Mouse (Mus musculus) hindbrain, embryonic 11.5 days (tissue): ENCODE data around the gene Cmpk2. TPM values are rescaled to one million over a fixed set of nuclear protein-coding genes. Genes with fewer than 3 reads are reported as not detected.

Experiments used
- ATAC-seq: fragments of 200-750 bp; cut with Nextera tagmentation; 2 replicates; pipeline ENCODE4 v1.8.0; 2017; ENCODE audit warnings: mild to moderate bottlenecking, moderate TSS enrichment, moderate library complexity; ENCODE audit not compliant: low FRiP score
- DNase-seq: peaks from one replicate; pipeline ENCODE4 v3.0.0-alpha.2; 2015; ENCODE audit warnings: low spot score
- H3K27ac ChIP-seq: fragments of 300-500 bp; sonication (generic); 2 replicates; pipeline ENCODE4 v1.5.1; 2014; ENCODE audit warnings: mild to moderate bottlenecking, low read depth, low read length
- H3K27me3 ChIP-seq: fragments of 300-500 bp; sonication (generic); 2 replicates; pipeline ENCODE4 v1.6.1; 2014; ENCODE audit warnings: mild to moderate bottlenecking, low read length, moderate library complexity, mixed read lengths; ENCODE audit not compliant: control insufficient read depth, insufficient read depth
- H3K36me3 ChIP-seq: fragments of 300-500 bp; sonication (generic); 2 replicates; pipeline ENCODE4 v1.6.1; 2014; ENCODE audit warnings: mild to moderate bottlenecking, low read length, moderate library complexity, mixed read lengths; ENCODE audit not compliant: control insufficient read depth, insufficient read depth
- H3K4me1 ChIP-seq: fragments of 300-500 bp; sonication (generic); replicated peaks from 2 replicates; pipeline ENCODE4 v1.6.1; 2014; ENCODE audit warnings: low read length, mixed read lengths; ENCODE audit not compliant: control insufficient read depth, insufficient read depth
- H3K4me2 ChIP-seq: fragments of 300-500 bp; sonication (generic); replicated peaks from 2 replicates; pipeline ENCODE4 v1.6.1; 2014; ENCODE audit warnings: mild to moderate bottlenecking, low read depth, low read length
- H3K4me3 ChIP-seq: fragments of 300-500 bp; sonication (generic); 2 replicates; pipeline ENCODE4 v1.5.1; 2014; ENCODE audit warnings: low read depth, low read length
- H3K9ac ChIP-seq: fragments of 300-500 bp; sonication (generic); 2 replicates; pipeline ENCODE4 v1.6.1; 2014; ENCODE audit warnings: low read depth, low read length
- H3K9me3 ChIP-seq: fragments of 300-500 bp; sonication (generic); 2 replicates; pipeline ENCODE4 v1.6.1; 2016; ENCODE audit warnings: low read length; ENCODE audit not compliant: control insufficient read depth
- WGBS: fragments of 180-500 bp; shearing (Covaris S2); extraction: QIAGEN DNeasy Blood & Tissue Kit; methylation state at CpG from one replicate; pipeline ENCODE4 v1.1.7; 2014; 5-methylcytosine and 5-hydroxymethylcytosine counted together
- polyA plus RNA-seq: library from polyadenylated mRNA; unstranded; fragments of >200 nt; fragmentation: Nextera tagmentation; extraction: Ambion mirVana; gene quantifications from 2 replicates; pipeline ENCODE4 v1.2.1, GENCODE M21; 2014

Cmpk2 gene
- polyA plus RNA-seq, 1 experiment from 2014 or later = 8.8 TPM

DNA sequence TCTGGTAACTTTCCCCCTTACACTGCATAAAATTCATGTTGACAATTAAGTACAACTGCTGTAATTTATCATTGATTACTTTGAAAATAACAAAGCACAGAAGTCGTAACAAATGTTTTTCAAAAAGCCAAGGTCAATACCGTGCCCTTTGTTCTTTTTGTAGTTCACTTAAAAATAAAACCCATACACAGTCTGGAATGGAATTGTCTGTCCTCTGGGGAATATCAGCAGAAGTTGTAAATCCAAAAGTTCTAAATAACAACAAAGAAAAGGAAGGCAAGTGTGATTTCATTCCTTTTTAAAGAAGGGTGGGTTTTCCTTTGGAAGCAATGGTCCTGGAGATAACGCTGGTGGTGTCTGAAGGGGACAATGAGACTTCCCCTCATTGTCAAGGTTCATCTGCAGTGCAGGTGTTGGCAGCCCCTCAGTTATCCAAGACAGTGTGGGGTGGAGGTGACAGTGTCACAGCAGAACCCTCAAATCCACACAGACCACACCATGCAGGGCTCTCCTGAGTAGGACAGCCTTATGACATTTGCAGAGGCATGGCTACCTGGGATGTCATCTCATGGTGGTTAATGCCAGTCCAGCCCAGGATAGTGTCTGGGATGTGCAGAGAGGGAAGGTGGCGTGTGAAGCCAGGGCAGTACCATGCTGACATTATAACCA, 22.5 kb upstream of the Cmpk2 start:
- no peak overlapping the region for H3K9ac ChIP-seq
- H3K4me1 ChIP-seq = no peaks in the 10 kb centered on the region
- WGBS = 88% methylated on average over 4 of the region's 4 CpGs
- ATAC-seq (no peak), DNase-seq (no peak)
- no peak overlapping the region for H3K4me2 ChIP-seq
- H3K36me3 ChIP-seq = no peaks in the 10 kb centered on the region
- H3K27ac ChIP-seq = no peak overlapping the region
- no peak overlapping the region for H3K4me3 ChIP-seq
- H3K9me3 ChIP-seq = no peaks in the 10 kb centered on the region
- H3K27me3 ChIP-seq = no peaks in the 10 kb centered on the region

- no peak overlapping the region for H3K9ac ChIP-seq
- WGBS = 98% methylated on average over 2 of the region's 2 CpGs
- no peak for ATAC-seq
- H3K9me3 ChIP-seq = no peaks in the 10 kb centered on the region
- no peaks in the 10 kb centered on the region for H3K27me3 ChIP-seq
- H3K4me3 ChIP-seq = no peak overlapping the region
- no peaks in the 10 kb centered on the region for H3K4me1 ChIP-seq
- no peak for DNase-seq
- no peak overlapping the region for H3K27ac ChIP-seq
- H3K36me3 ChIP-seq = no peaks in the 10 kb centered on the region
- H3K4me2 ChIP-seq = no peak overlapping the region
Observed at GRCm38 (mm10) chr12:26449483-26449882, 19.5 kb upstream of the Cmpk2 start.

DNA sequence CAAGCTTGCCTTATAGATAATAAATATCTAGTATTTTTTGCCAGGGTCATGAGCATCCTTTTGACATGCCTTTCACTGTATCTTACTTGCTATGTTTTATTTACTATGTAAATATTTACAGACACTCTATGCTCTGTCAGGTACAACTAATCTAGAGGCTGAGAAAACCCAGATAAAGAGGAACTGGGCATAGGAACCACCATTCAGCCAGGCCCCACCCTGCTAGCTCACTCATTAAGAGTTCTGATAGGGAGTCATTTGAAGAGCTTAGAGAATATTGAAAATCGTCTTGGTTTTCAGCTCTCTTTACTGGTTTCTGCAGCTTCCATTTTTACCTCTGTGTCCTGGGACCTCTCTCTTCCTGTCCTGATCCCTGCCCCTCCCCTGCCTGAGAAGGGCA, 17.9 kb upstream of the Cmpk2 start:
- no peak overlapping the region for H3K27ac ChIP-seq
- H3K27me3 ChIP-seq = no peaks in the 10 kb centered on the region
- H3K9ac ChIP-seq = no peak overlapping the region
- H3K4me3 ChIP-seq = no peak overlapping the region
- H3K36me3 ChIP-seq = no peaks in the 10 kb centered on the region
- no peak overlapping the region for H3K4me2 ChIP-seq
- no peaks in the 10 kb centered on the region for H3K9me3 ChIP-seq
- 61% methylated on average over 1 of the region's 1 CpGs for WGBS
- no peaks in the 10 kb centered on the region for H3K4me1 ChIP-seq
- DNase-seq (no peak), ATAC-seq (no peak)

DNA sequence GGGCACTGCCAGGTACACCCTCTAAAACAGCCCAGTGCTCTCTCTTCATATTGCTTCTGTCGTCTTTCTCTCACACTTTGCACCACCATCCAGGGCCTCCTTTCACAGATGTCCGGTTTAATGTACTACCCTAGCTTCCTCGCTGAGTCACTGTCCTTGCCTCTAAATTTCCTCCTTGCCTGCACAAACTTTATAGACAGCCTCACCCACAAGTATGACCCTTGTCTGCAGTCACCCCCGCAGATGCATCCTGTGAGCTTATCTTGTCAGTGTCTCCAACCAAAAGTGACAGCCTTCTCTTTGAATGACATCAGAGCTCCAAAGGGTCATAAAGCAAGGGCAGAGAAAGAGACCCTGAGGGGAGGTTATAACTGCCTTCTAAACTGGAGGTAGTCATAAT, 16.1 kb upstream of the Cmpk2 start:
- no peak for DNase-seq
- 81% methylated on average over 4 of the region's 4 CpGs for WGBS
- H3K9ac ChIP-seq = no peak overlapping the region

GRCm38 (mm10) chr12:26454682-26455081, 14.3 kb upstream of the Cmpk2 start:
- DNase-seq = no peak
- 70% methylated on average over 5 of the region's 5 CpGs for WGBS

More for the DNA sequence above, 16.1 kb upstream of the Cmpk2 start:
- Histone ChIP-seq H3K36me3 (no peaks in the 10 kb centered on the region), H3K9me3 (no peaks in the 10 kb centered on the region), H3K27ac (no peak overlapping the region), H3K4me2 (no peak overlapping the region), H3K4me1 (no peaks in the 10 kb centered on the region), H3K27me3 (no peaks in the 10 kb centered on the region), H3K4me3 (no peak overlapping the region)
- ATAC-seq = no peak

DNA sequence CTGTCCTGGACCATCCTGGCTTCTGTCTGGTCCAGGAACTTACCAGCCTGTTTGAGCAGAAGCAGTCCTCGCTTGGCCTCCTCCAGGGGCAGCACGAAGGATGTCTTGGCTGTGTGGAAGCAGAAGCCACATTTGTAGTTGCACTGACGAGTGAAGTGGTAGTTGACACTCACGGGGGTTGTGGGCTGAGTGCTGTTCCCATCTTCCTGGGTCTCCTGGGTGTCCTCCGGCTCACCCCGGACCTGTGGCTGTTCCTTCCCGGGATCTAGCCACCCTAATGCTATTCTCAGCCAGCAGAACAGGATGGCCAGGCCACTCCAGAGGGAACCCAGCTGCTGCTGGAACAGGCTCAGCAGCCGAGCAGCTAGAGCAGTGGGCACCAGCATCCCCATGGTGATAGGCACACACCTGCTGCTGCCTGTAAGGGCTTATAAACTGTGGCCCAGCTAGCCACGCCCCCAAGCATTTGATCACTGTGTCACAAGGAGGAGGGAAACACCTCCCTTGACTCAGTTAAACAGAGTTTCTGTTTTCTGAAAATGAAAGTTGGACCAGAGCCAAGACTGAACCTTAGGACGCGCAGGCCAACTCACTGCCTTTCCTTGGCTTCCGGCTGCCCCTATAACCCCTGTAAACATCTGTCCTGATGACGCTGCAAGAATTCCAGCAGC, 12.8 kb upstream of the Cmpk2 start, which contains the start of gene Rsad2:
Rsad2 (minus strand) TSS at position 425 of the 671 bp plus-strand sequence.
- DNase-seq (peak; percentile 17), ATAC-seq (no peak)
- Histone ChIP-seq H3K27ac (no peak within 1 kb of the TSS), H3K4me3 (no peak within 1 kb of the TSS), H3K9me3 (no peaks in the 10 kb centered on the region), H3K4me2 (no peak within 1 kb of the TSS), H3K27me3 (no peaks in the 10 kb centered on the region), H3K36me3 (no peaks in the 10 kb centered on the region), H3K9ac (no peak within 1 kb of the TSS), H3K4me1 (no peaks in the 10 kb centered on the region)
- WGBS = 55% methylated on average over 13 of the region's 13 CpGs

More at GRCm38 (mm10) chr12:26454682-26455081, 14.3 kb upstream of the Cmpk2 start:
- Histone ChIP-seq H3K9ac (no peak overlapping the region), H3K9me3 (no peaks in the 10 kb centered on the region), H3K36me3 (no peaks in the 10 kb centered on the region), H3K27ac (no peak overlapping the region), H3K4me1 (no peaks in the 10 kb centered on the region), H3K4me3 (no peak overlapping the region), H3K27me3 (no peaks in the 10 kb centered on the region), H3K4me2 (no peak overlapping the region)
- ATAC-seq = no peak

GRCm38 (mm10) chr12:26460091-26460490, 8.9 kb upstream of the Cmpk2 start:
- Histone ChIP-seq H3K36me3 (no peaks in the 10 kb centered on the region), H3K9me3 (no peaks in the 10 kb centered on the region), H3K9ac (no peak overlapping the region), H3K27ac (no peak overlapping the region), H3K27me3 (no peaks in the 10 kb centered on the region), H3K4me1 (no peaks in the 10 kb centered on the region), H3K4me3 (no peak overlapping the region), H3K4me2 (no peak overlapping the region)
- ATAC-seq (no peak), DNase-seq (no peak)
- 81% methylated on average over 2 of the region's 2 CpGs for WGBS

DNA sequence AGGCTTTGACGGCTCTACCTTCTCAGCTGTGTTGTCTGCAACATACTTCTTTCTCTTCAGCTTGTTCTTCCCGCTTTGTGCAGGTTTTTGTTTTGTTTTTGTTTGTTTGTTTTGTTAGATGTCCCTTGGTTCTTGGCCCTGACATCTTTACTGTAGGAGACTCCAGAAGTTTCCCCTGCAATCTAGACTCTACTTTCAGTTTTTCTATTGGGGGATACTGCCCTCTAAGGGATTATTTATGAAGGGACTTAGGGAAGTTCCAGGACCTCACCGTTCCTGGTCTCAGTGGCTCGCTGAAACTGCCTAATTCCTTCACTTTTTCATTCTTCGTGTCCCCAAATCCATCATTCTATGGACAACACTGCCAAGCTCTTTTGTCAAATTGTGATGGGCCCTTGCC, 3.4 kb upstream of the Cmpk2 start:
- DNase-seq (no peak), ATAC-seq (no peak)
- H3K9ac ChIP-seq = no peak overlapping the region
- H3K4me1 ChIP-seq = 0 out of 2 replicates have a peak, but pooled peaks cover 4% of the 10 kb centered on the region
- no peak overlapping the region for H3K4me2 ChIP-seq
- H3K36me3 ChIP-seq = no peaks in the 10 kb centered on the region
- WGBS = 60% methylated on average over 5 of the region's 5 CpGs
- no peaks in the 10 kb centered on the region for H3K9me3 ChIP-seq
- no peak overlapping the region for H3K27ac ChIP-seq
- H3K27me3 ChIP-seq = no peaks in the 10 kb centered on the region
- H3K4me3 ChIP-seq = no peak overlapping the region

DNA sequence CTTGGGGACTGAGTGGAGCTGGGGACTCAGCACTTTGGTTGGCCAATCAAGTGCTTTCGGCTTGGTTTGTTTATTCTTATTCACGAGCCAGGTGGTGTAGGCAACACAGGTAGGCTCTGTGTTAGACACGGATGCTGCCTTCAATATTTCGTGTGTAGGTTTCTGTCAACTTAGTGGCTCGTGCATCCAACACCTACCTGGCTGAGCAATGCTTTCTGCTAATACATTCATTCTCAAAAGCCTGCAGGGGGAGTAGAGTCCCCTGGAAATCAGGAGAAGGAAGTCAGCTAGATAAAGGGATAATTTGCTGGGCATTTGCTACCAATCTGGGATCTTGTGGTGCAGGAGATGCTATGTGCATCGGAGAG, 1.0 kb downstream of the Cmpk2 start:
- Histone ChIP-seq H3K27ac (no peak overlapping the region), H3K4me3 (peak overlapping the region; percentile 70), H3K4me1 (0 out of 2 replicates have a peak, but pooled peaks cover 4% of the 10 kb centered on the region), H3K36me3 (no peaks in the 10 kb centered on the region), H3K4me2 (peak overlapping the region; percentile 98), H3K27me3 (no peaks in the 10 kb centered on the region), H3K9ac (peak overlapping the region; percentile 89), H3K9me3 (no peaks in the 10 kb centered on the region)
- 29% methylated on average over 6 of the region's 6 CpGs for WGBS
- no peak; the same call in 1 of the 2 replicates for ATAC-seq
- no peak for DNase-seq
